Mouse (Mus musculus) ovary, postnatal 14 days (tissue): Measurements from ENCODE around the gene Hcfc1r1.

Source experiments
- DNase-seq: peaks from one replicate; pipeline ENCODE4 v3.0.0; 2022; ENCODE audit warnings: low spot score

The Hcfc1r1 gene

GRCm38 (mm10) chr17:23675564-23676281 lies 2.3 kb downstream of the Hcfc1r1 start:
- DNase-seq: peak; percentile 16

GRCm38 (mm10) chr17:23676473-23677031 lies 3.2 kb downstream of the Hcfc1r1 start:
- peak; percentile 21 for DNase-seq

- DNase-seq: peak; percentile 68
Observed at GRCm38 (mm10) chr17:23677236-23677679, 3.9 kb downstream of the Hcfc1r1 start, which contains the start of gene Tnfrsf12a. Gene Tnfrsf12a, minus strand, starts transcription at chr17:23677468.

GRCm38 (mm10) chr17:23679127-23679835 lies 5.9 kb downstream of the Hcfc1r1 start, which contains the start of gene Cldn6:
Gene Cldn6, plus strand, starts transcription at chr17:23679249.
- no peak for DNase-seq

GRCm38 (mm10) chr17:23680336-23680735 lies 6.9 kb downstream of the Hcfc1r1 start:
- no peak for DNase-seq

- DNase-seq: no peak
Observed at GRCm38 (mm10) chr17:23681086-23681485, 7.7 kb downstream of the Hcfc1r1 start.

GRCm38 (mm10) chr17:23682092-23682491 lies 8.7 kb downstream of the Hcfc1r1 start:
- no peak for DNase-seq

GRCm38 (mm10) chr17:23682530-23682929 lies 9.1 kb downstream of the Hcfc1r1 start:
- DNase-seq: no peak

GRCm38 (mm10) chr17:23683226-23683625 lies 9.8 kb downstream of the Hcfc1r1 start:
- no peak for DNase-seq

GRCm38 (mm10) chr17:23683856-23684672 lies 10.7 kb downstream of the Hcfc1r1 start, which contains the start of gene Cldn9:
Gene Cldn9, minus strand, starts transcription at chr17:23684026.
- DNase-seq: no peak

GRCm38 (mm10) chr17:23694491-23694890 lies 21.1 kb downstream of the Hcfc1r1 start:
- DNase-seq: no peak

- DNase-seq: no peak
Observed at GRCm38 (mm10) chr17:23695801-23696200, 22.4 kb downstream of the Hcfc1r1 start.

GRCm38 (mm10) chr17:23699131-23700077 lies 26.0 kb downstream of the Hcfc1r1 start:
- peak; percentile 26 for DNase-seq

- peak; percentile 73 for DNase-seq
Observed at GRCm38 (mm10) chr17:23700079-23700478, 26.7 kb downstream of the Hcfc1r1 start.

GRCm38 (mm10) chr17:23703301-23703700 lies 29.9 kb downstream of the Hcfc1r1 start:
- DNase-seq: no peak

- no peak for DNase-seq
Observed at GRCm38 (mm10) chr17:23704741-23705140, 31.3 kb downstream of the Hcfc1r1 start.

GRCm38 (mm10) chr17:23705525-23706104 lies 32.2 kb downstream of the Hcfc1r1 start:
- no peak for DNase-seq

- DNase-seq: peak; percentile 70
Observed at GRCm38 (mm10) chr17:23706212-23706611, 32.8 kb downstream of the Hcfc1r1 start.

- no peak for DNase-seq
Observed at GRCm38 (mm10) chr17:23717003-23717402, 43.6 kb downstream of the Hcfc1r1 start.

GRCm38 (mm10) chr17:23719455-23719854 lies 46.1 kb downstream of the Hcfc1r1 start:
- no peak for DNase-seq
